Comparison of ENCODE assay signal across 8 mouse cellular contexts in the genomic region with DNA sequence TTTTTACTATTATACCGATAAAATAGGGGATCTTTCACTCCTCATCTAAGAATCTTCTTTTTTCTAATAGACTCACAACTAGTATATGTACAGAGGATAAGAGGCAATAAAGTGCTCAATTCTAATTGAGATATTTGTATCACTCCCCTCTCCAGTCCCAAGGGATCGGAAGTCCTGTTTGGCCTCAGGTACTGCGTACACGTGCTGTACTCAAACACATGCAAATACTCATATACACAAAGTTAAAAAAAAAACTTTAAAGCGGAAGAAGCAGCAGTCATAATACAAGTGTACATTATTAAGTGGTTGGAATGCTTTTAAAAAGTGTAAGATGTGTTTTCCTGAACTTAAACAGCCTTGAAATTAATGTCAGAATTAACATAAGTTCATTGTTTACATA. TPM values are rescaled to one million over a fixed set of nuclear protein-coding genes. Genes with fewer than 3 reads are reported as not detected.
DNase-seq lines count a peak whose midpoint lies in the region; ATAC-seq lines count a peak whose summit lies in the region.

No protein-coding gene starts in this region.

- no peak for ATAC-seq in kidney, embryonic 14.5 days (ENCODE audit: low FRiP score, low TSS enrichment)
- ATAC-seq in hindbrain, embryonic 11.5 days (ENCODE audit: low FRiP score), result peak; percentile 23; the same call in 1 of the 2 replicates
- peak; percentile 65 for ATAC-seq in midbrain, embryonic 13.5 days

- no peaks in the 10 kb centered on the region for H3K36me3 ChIP-seq in kidney, embryonic 14.5 days (ENCODE audit: control insufficient read depth, insufficient read depth, low read length)
- no peaks in the 10 kb centered on the region for H3K36me3 ChIP-seq in hindbrain, embryonic 11.5 days (ENCODE audit: control insufficient read depth, insufficient read depth, low read length)
- H3K36me3 ChIP-seq in midbrain, embryonic 13.5 days, result no peaks in the 10 kb centered on the region

- DNase-seq in kidney, postnatal 36 days, result no peak
- DNase-seq in R1 (ENCODE audit: low read depth, low spot score), result peak; percentile 0
- peak; percentile 3 for DNase-seq in hindbrain, embryonic 11.5 days (ENCODE audit: low spot score)
- DNase-seq in gastrocnemius, postnatal 14 days, result no peak
- DNase-seq in urinary bladder, adult 18-20 months (ENCODE audit: low spot score in 2 of 2), result no peak
- no peak for DNase-seq in adrenal gland, adult (ENCODE audit: inconsistent age in 2 of 2, low spot score in 1 of 2)

- no peaks in the 10 kb centered on the region for H3K27me3 ChIP-seq in kidney, embryonic 14.5 days (ENCODE audit: control insufficient read depth, insufficient read depth, low read length)
- H3K27me3 ChIP-seq in hindbrain, embryonic 11.5 days (ENCODE audit: control insufficient read depth, insufficient read depth, low read length), result no peaks in the 10 kb centered on the region
- no peaks in the 10 kb centered on the region for H3K27me3 ChIP-seq in midbrain, embryonic 13.5 days

- H3K4me2 ChIP-seq in kidney, embryonic 14.5 days (replicated peaks; ENCODE audit: low read depth, low read length), result peak overlapping the region; percentile 41
- H3K4me2 ChIP-seq in hindbrain, embryonic 11.5 days (replicated peaks; ENCODE audit: low read depth, low read length), result no peak overlapping the region; the same call in 1 of the 2 replicates
- peak overlapping the region; percentile 53 for H3K4me2 ChIP-seq in midbrain, embryonic 13.5 days (replicated peaks)

- 69% methylated on average over 5 of the region's 5 CpGs for WGBS in kidney, embryonic 14.5 days
- 70% methylated on average over 5 of the region's 5 CpGs for WGBS in hindbrain, embryonic 11.5 days
- 66% methylated on average over 5 of the region's 5 CpGs for WGBS in midbrain, embryonic 13.5 days

- H3K4me3 ChIP-seq in kidney, embryonic 14.5 days (ENCODE audit: low read length), result peak overlapping the region; percentile 48; the same call in 1 of the 2 replicates
- H3K4me3 ChIP-seq in hindbrain, embryonic 11.5 days (ENCODE audit: low read depth, low read length), result no peak overlapping the region; the same call in 1 of the 2 replicates
- peak overlapping the region; percentile 52 for H3K4me3 ChIP-seq in midbrain, embryonic 13.5 days (replicated peaks)

- no peaks in the 10 kb centered on the region for H3K9me3 ChIP-seq in kidney, embryonic 14.5 days (ENCODE audit: control insufficient read depth, low read length)
- H3K9me3 ChIP-seq in hindbrain, embryonic 11.5 days (ENCODE audit: control insufficient read depth, low read length), result no peaks in the 10 kb centered on the region
- H3K9me3 ChIP-seq in midbrain, embryonic 13.5 days, result no peaks in the 10 kb centered on the region

- intact Hi-C loops in gastrocnemius, postnatal 14 days (cut with DNase I; ENCODE audit: low total_unique reads), result no loop called here

- 0 out of 2 replicates have a peak overlapping the region, but pooled peaks have one; percentile 31 for H3K9ac ChIP-seq in kidney, embryonic 14.5 days (ENCODE audit: low read depth, low read length)
- no peak overlapping the region for H3K9ac ChIP-seq in hindbrain, embryonic 11.5 days (ENCODE audit: low read depth, low read length)
- no peak overlapping the region for H3K9ac ChIP-seq in midbrain, embryonic 13.5 days (replicated peaks)

- no peaks in the 10 kb centered on the region for H3K4me1 ChIP-seq in kidney, embryonic 14.5 days (ENCODE audit: control insufficient read depth, insufficient read depth, low read length)
- no peaks in the 10 kb centered on the region for H3K4me1 ChIP-seq in hindbrain, embryonic 11.5 days (replicated peaks; ENCODE audit: control insufficient read depth, insufficient read depth, low read length)
- H3K4me1 ChIP-seq in midbrain, embryonic 13.5 days (replicated peaks), result no peaks in the 10 kb centered on the region

- no peak overlapping the region for H3K27ac ChIP-seq in kidney, embryonic 14.5 days (ENCODE audit: low read depth, low read length)
- no peak overlapping the region for H3K27ac ChIP-seq in hindbrain, embryonic 11.5 days (ENCODE audit: low read depth, low read length)
- no peak overlapping the region for H3K27ac ChIP-seq in midbrain, embryonic 13.5 days

RNA-seq across cellular contexts. Expression of a gene that starts 0.5 kb away (rescaled TPM):
- 69.5 and 79.5 TPM in 2 replicates for polyA plus RNA-seq in kidney, embryonic 14.5 days (2014; fragmentation: Nextera tagmentation; extraction: Ambion mirVana)
- 37.5 and 44.6 TPM in 2 replicates for polyA plus RNA-seq in hindbrain, embryonic 11.5 days (2014; fragmentation: Nextera tagmentation; extraction: Ambion mirVana)
- polyA plus RNA-seq in midbrain, embryonic 13.5 days (2015; fragmentation: Nextera tagmentation; extraction: Ambion mirVana), result 34.9 and 40.0 TPM in 2 replicates
- total RNA-seq in gastrocnemius, postnatal 14 days (2021), result 100 to 1,000 TPM; 151 to 161 TPM

RNA-seq across cellular contexts. Expression of a gene that starts 0.7 kb away (rescaled TPM):
- 4.4 and 4.7 TPM in 2 replicates for polyA plus RNA-seq in kidney, embryonic 14.5 days (2014; fragmentation: Nextera tagmentation; extraction: Ambion mirVana)
- polyA plus RNA-seq in hindbrain, embryonic 11.5 days (2014; fragmentation: Nextera tagmentation; extraction: Ambion mirVana), result 0.73 and 1.0 TPM in 2 replicates
- polyA plus RNA-seq in midbrain, embryonic 13.5 days (2015; fragmentation: Nextera tagmentation; extraction: Ambion mirVana), result 1.5 and 2.7 TPM in 2 replicates
- total RNA-seq in gastrocnemius, postnatal 14 days (2021), result under 1 TPM; 0.39 to 0.89 TPM

RNA-seq across cellular contexts. Expression of a gene that starts 34.7 kb away (rescaled TPM):
- 21.0 and 27.9 TPM in 2 replicates for polyA plus RNA-seq in kidney, embryonic 14.5 days (2014; fragmentation: Nextera tagmentation; extraction: Ambion mirVana)
- 20.6 and 27.9 TPM in 2 replicates for polyA plus RNA-seq in hindbrain, embryonic 11.5 days (2014; fragmentation: Nextera tagmentation; extraction: Ambion mirVana)
- polyA plus RNA-seq in midbrain, embryonic 13.5 days (2015; fragmentation: Nextera tagmentation; extraction: Ambion mirVana), result 20.2 and 24.0 TPM in 2 replicates
- total RNA-seq in gastrocnemius, postnatal 14 days (2021), result 1 to 10 TPM; 2.8 to 4.6 TPM

RNA-seq across cellular contexts. Expression of a gene that starts 34.7 kb away (rescaled TPM):
- polyA plus RNA-seq in kidney, embryonic 14.5 days (2014; fragmentation: Nextera tagmentation; extraction: Ambion mirVana), result 6.1 and 11.6 TPM in 2 replicates
- 10.2 and 11.6 TPM in 2 replicates for polyA plus RNA-seq in hindbrain, embryonic 11.5 days (2014; fragmentation: Nextera tagmentation; extraction: Ambion mirVana)
- 8.4 and 8.5 TPM in 2 replicates for polyA plus RNA-seq in midbrain, embryonic 13.5 days (2015; fragmentation: Nextera tagmentation; extraction: Ambion mirVana)
- 1 to 10 TPM; 1.5 to 3.3 TPM for total RNA-seq in gastrocnemius, postnatal 14 days (2021)

RNA-seq across cellular contexts. Expression of a gene that starts 34.7 kb away (rescaled TPM):
- 68.0 and 82.9 TPM in 2 replicates for polyA plus RNA-seq in kidney, embryonic 14.5 days (2014; fragmentation: Nextera tagmentation; extraction: Ambion mirVana)
- polyA plus RNA-seq in hindbrain, embryonic 11.5 days (2014; fragmentation: Nextera tagmentation; extraction: Ambion mirVana), result 62.5 and 71.8 TPM in 2 replicates
- 59.6 and 60.4 TPM in 2 replicates for polyA plus RNA-seq in midbrain, embryonic 13.5 days (2015; fragmentation: Nextera tagmentation; extraction: Ambion mirVana)
- 10 to 100 TPM; 14.8 to 17.0 TPM for total RNA-seq in gastrocnemius, postnatal 14 days (2021)

Comparison
In these comparisons a context has a peak if more than half of its experiments do, and no peak if none do; other contexts are left out.
1. DNase-seq: peak in R1 (single experiment) and hindbrain, embryonic 11.5 days (single experiment); none in kidney, postnatal 36 days (0 of 2), gastrocnemius, postnatal 14 days (single experiment), urinary bladder, adult 18-20 months (0 of 2) and adrenal gland, adult (0 of 2).